Mouse (Mus musculus): ENCODE measurements at regions not wholly inside any gene's neighbourhood (a gene's known extent, or its start where the extent isn't known, plus 50 kb on each side); places are given as distances from the start of the nearest gene placed in this dataset.

DNA sequence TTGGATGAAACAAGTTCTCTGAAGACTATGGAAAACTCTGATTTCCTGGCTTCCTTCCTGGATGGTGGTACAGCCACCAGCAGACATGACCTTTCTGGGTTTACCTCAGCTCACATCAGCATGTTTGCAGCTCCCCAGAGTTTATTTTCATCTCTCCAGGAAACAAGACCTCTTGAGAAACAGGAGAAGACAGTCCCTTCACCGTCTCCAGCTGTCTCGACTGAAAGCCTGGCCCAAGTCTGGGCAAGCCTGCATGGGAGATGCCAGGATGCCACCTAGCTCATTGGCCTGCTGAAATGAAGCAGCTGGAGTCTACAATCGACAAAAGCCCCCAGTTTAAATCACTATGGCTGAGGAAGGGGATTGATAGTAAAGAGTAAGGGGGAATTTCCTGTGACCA lies 131.6 kb upstream of the Zfand5 start:
- H3K4me3 ChIP-seq (ENCODE audit: low read depth, low read length) = no peak overlapping the region
- WGBS = 68% methylated on average over 3 of the region's 3 CpGs
- ATAC-seq (replicated peaks; ENCODE audit: low FRiP score, low TSS enrichment, low read depth) (no peak), DNase-seq (ENCODE audit: low spot score) (peak; percentile 31)
- no peak overlapping the region for H3K27ac ChIP-seq (ENCODE audit: low read depth)
- H3K4me2 ChIP-seq (ENCODE audit: low read length) = no peak overlapping the region
- peaks cover 12% of the 10 kb centered on the region; the same call in 1 of the 2 replicates for H3K4me1 ChIP-seq (replicated peaks; ENCODE audit: control insufficient read depth, insufficient read depth, low read length)
- no peak overlapping the region for H3K9ac ChIP-seq (ENCODE audit: low read length)
- H3K27me3 ChIP-seq (replicated peaks; ENCODE audit: control insufficient read depth, insufficient read depth, low read length) = no peaks in the 10 kb centered on the region
- no peaks in the 10 kb centered on the region for H3K9me3 ChIP-seq (ENCODE audit: control insufficient read depth, low read length)
- no peaks in the 10 kb centered on the region for H3K36me3 ChIP-seq (ENCODE audit: control insufficient read depth, insufficient read depth, low read length)

GRCm38 (mm10) chr19:21138998-21139495 lies 133.0 kb upstream of the Zfand5 start:
- Histone ChIP-seq H3K9me3 (ENCODE audit: control insufficient read depth, low read length) (no peaks in the 10 kb centered on the region), H3K27ac (ENCODE audit: low read depth) (no peak overlapping the region), H3K4me1 (replicated peaks; ENCODE audit: control insufficient read depth, insufficient read depth, low read length) (peaks cover 2% of the 10 kb centered on the region; the same call in 1 of the 2 replicates), H3K4me2 (ENCODE audit: low read length) (no peak overlapping the region), H3K4me3 (ENCODE audit: low read depth, low read length) (no peak overlapping the region), H3K9ac (ENCODE audit: low read length) (no peak overlapping the region), H3K27me3 (replicated peaks; ENCODE audit: control insufficient read depth, insufficient read depth, low read length) (no peaks in the 10 kb centered on the region), H3K36me3 (ENCODE audit: control insufficient read depth, insufficient read depth, low read length) (no peaks in the 10 kb centered on the region)
- WGBS = 77% methylated on average over 8 of the region's 8 CpGs
- ATAC-seq (replicated peaks; ENCODE audit: low FRiP score, low TSS enrichment, low read depth) = no peak
- DNase-seq (ENCODE audit: low spot score) = peak; percentile 48

DNA sequence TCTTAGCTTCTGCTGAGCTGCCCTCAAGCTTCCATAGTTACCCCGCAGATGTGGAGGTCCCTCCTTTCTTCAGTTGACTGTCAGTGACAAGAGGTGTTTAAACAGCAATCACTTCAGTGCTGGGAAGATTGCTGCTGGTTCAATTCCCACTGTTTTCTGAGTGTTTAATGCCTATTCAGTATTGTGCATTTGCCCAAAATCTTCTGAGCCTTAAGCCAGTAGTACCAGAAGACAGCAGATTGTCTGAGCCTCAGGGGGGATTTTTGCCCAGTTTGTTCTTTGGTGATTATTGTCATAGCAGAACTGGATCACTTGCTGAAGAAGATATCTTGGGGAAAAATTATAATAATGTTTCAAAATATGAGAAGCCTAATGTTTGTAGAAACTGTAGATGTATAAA lies 135.3 kb upstream of the Zfand5 start:
- H3K4me2 ChIP-seq (ENCODE audit: low read length) = no peak overlapping the region
- no peak overlapping the region for H3K9ac ChIP-seq (ENCODE audit: low read length)
- no peaks in the 10 kb centered on the region for H3K36me3 ChIP-seq (ENCODE audit: control insufficient read depth, insufficient read depth, low read length)
- 79% methylated on average over 1 of the region's 1 CpGs for WGBS
- no peak for ATAC-seq (replicated peaks; ENCODE audit: low FRiP score, low TSS enrichment, low read depth)
- H3K4me1 ChIP-seq (replicated peaks; ENCODE audit: control insufficient read depth, insufficient read depth, low read length) = no peaks in the 10 kb centered on the region
- H3K27me3 ChIP-seq (replicated peaks; ENCODE audit: control insufficient read depth, insufficient read depth, low read length) = no peaks in the 10 kb centered on the region
- H3K9me3 ChIP-seq (ENCODE audit: control insufficient read depth, low read length) = no peaks in the 10 kb centered on the region
- no peak overlapping the region for H3K4me3 ChIP-seq (ENCODE audit: low read depth, low read length)
- DNase-seq (ENCODE audit: low spot score) = no peak
- H3K27ac ChIP-seq (ENCODE audit: low read depth) = no peak overlapping the region

DNA sequence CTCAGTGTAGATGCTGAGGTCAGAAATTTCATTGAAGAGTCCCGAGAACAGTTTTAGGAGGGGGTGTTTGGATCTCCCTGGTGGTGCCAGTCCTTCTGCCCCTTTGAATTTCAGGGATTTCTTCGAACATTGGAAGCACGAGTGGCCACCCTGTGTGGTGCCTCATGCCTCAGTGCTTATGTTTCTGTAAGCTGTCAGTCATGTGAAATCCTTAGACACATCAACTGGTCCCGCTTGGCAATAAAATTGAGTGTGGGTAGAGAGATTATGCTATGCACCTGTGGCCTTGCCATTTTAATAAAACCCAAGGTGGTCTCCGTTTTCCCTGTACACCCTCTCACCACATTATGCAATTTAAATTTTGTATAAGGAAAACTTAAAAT lies 136.1 kb upstream of the Zfand5 start:
- Histone ChIP-seq H3K27ac (ENCODE audit: low read depth) (no peak overlapping the region), H3K27me3 (replicated peaks; ENCODE audit: control insufficient read depth, insufficient read depth, low read length) (no peaks in the 10 kb centered on the region), H3K4me3 (ENCODE audit: low read depth, low read length) (no peak overlapping the region), H3K36me3 (ENCODE audit: control insufficient read depth, insufficient read depth, low read length) (no peaks in the 10 kb centered on the region), H3K9me3 (ENCODE audit: control insufficient read depth, low read length) (no peaks in the 10 kb centered on the region), H3K4me2 (ENCODE audit: low read length) (no peak overlapping the region), H3K4me1 (replicated peaks; ENCODE audit: control insufficient read depth, insufficient read depth, low read length) (no peaks in the 10 kb centered on the region), H3K9ac (ENCODE audit: low read length) (no peak overlapping the region)
- DNase-seq (ENCODE audit: low spot score) = no peak
- no peak for ATAC-seq (replicated peaks; ENCODE audit: low FRiP score, low TSS enrichment, low read depth)
- WGBS = 71% methylated on average over 5 of the region's 5 CpGs

GRCm38 (mm10) chr19:21135297-21135997 lies 136.6 kb upstream of the Zfand5 start:
- no peaks in the 10 kb centered on the region for H3K9me3 ChIP-seq (ENCODE audit: control insufficient read depth, low read length)
- no peaks in the 10 kb centered on the region for H3K27me3 ChIP-seq (replicated peaks; ENCODE audit: control insufficient read depth, insufficient read depth, low read length)
- no peak overlapping the region for H3K4me2 ChIP-seq (ENCODE audit: low read length)
- no peak overlapping the region for H3K9ac ChIP-seq (ENCODE audit: low read length)
- WGBS = 53% methylated on average over 6 of the region's 6 CpGs
- no peaks in the 10 kb centered on the region for H3K4me1 ChIP-seq (replicated peaks; ENCODE audit: control insufficient read depth, insufficient read depth, low read length)
- DNase-seq (ENCODE audit: low spot score) (no peak), ATAC-seq (replicated peaks; ENCODE audit: low FRiP score, low TSS enrichment, low read depth) (no peak)
- no peak overlapping the region for H3K4me3 ChIP-seq (ENCODE audit: low read depth, low read length)
- no peaks in the 10 kb centered on the region for H3K36me3 ChIP-seq (ENCODE audit: control insufficient read depth, insufficient read depth, low read length)
- no peak overlapping the region for H3K27ac ChIP-seq (ENCODE audit: low read depth)

GRCm38 (mm10) chr19:21129653-21130052 lies 142.4 kb upstream of the Zfand5 start:
- no peak overlapping the region for H3K9ac ChIP-seq (ENCODE audit: low read length)
- H3K4me3 ChIP-seq (ENCODE audit: low read depth, low read length) = no peak overlapping the region
- H3K4me1 ChIP-seq (replicated peaks; ENCODE audit: control insufficient read depth, insufficient read depth, low read length) = no peaks in the 10 kb centered on the region
- no peak overlapping the region for H3K27ac ChIP-seq (ENCODE audit: low read depth)
- WGBS = 90% methylated on average over 5 of the region's 5 CpGs
- ATAC-seq (replicated peaks; ENCODE audit: low FRiP score, low TSS enrichment, low read depth) = no peak
- no peaks in the 10 kb centered on the region for H3K9me3 ChIP-seq (ENCODE audit: control insufficient read depth, low read length)
- no peaks in the 10 kb centered on the region for H3K27me3 ChIP-seq (replicated peaks; ENCODE audit: control insufficient read depth, insufficient read depth, low read length)
- no peaks in the 10 kb centered on the region for H3K36me3 ChIP-seq (ENCODE audit: control insufficient read depth, insufficient read depth, low read length)
- peak; percentile 4 for DNase-seq (ENCODE audit: low spot score)
- H3K4me2 ChIP-seq (ENCODE audit: low read length) = no peak overlapping the region

GRCm38 (mm10) chr19:21127079-21127745 lies 144.9 kb upstream of the Zfand5 start:
- no peak overlapping the region for H3K9ac ChIP-seq (ENCODE audit: low read length)
- no peak overlapping the region for H3K4me3 ChIP-seq (ENCODE audit: low read depth, low read length)
- H3K27me3 ChIP-seq (replicated peaks; ENCODE audit: control insufficient read depth, insufficient read depth, low read length) = no peaks in the 10 kb centered on the region
- WGBS = 80% methylated on average over 8 of the region's 8 CpGs
- no peak for DNase-seq (ENCODE audit: low spot score)
- no peaks in the 10 kb centered on the region for H3K9me3 ChIP-seq (ENCODE audit: control insufficient read depth, low read length)
- H3K4me2 ChIP-seq (ENCODE audit: low read length) = no peak overlapping the region
- H3K36me3 ChIP-seq (ENCODE audit: control insufficient read depth, insufficient read depth, low read length) = no peaks in the 10 kb centered on the region
- H3K4me1 ChIP-seq (replicated peaks; ENCODE audit: control insufficient read depth, insufficient read depth, low read length) = no peaks in the 10 kb centered on the region
- no peak overlapping the region for H3K27ac ChIP-seq (ENCODE audit: low read depth)
- no peak for ATAC-seq (replicated peaks; ENCODE audit: low FRiP score, low TSS enrichment, low read depth)

- H3K27me3 ChIP-seq (replicated peaks; ENCODE audit: control insufficient read depth, insufficient read depth, low read length) = no peaks in the 10 kb centered on the region
- no peak overlapping the region for H3K4me3 ChIP-seq (ENCODE audit: low read depth, low read length)
- DNase-seq (ENCODE audit: low spot score) (no peak), ATAC-seq (replicated peaks; ENCODE audit: low FRiP score, low TSS enrichment, low read depth) (no peak)
- H3K27ac ChIP-seq (ENCODE audit: low read depth) = no peak overlapping the region
- H3K36me3 ChIP-seq (ENCODE audit: control insufficient read depth, insufficient read depth, low read length) = no peaks in the 10 kb centered on the region
- no peak overlapping the region for H3K9ac ChIP-seq (ENCODE audit: low read length)
- no peaks in the 10 kb centered on the region for H3K9me3 ChIP-seq (ENCODE audit: control insufficient read depth, low read length)
- H3K4me1 ChIP-seq (replicated peaks; ENCODE audit: control insufficient read depth, insufficient read depth, low read length) = no peaks in the 10 kb centered on the region
- H3K4me2 ChIP-seq (ENCODE audit: low read length) = no peak overlapping the region
- WGBS = 77% methylated on average over 2 of the region's 2 CpGs
These were observed 145.4 kb upstream of the Zfand5 start for GRCm38 (mm10) chr19:21126670-21127069.

GRCm38 (mm10) chr19:21119477-21119876 lies 152.6 kb upstream of the Zfand5 start:
- Histone ChIP-seq H3K9ac (ENCODE audit: low read length) (no peak overlapping the region), H3K4me2 (ENCODE audit: low read length) (no peak overlapping the region), H3K27me3 (replicated peaks; ENCODE audit: control insufficient read depth, insufficient read depth, low read length) (no peaks in the 10 kb centered on the region), H3K27ac (ENCODE audit: low read depth) (no peak overlapping the region), H3K4me3 (ENCODE audit: low read depth, low read length) (no peak overlapping the region), H3K4me1 (replicated peaks; ENCODE audit: control insufficient read depth, insufficient read depth, low read length) (no peaks in the 10 kb centered on the region), H3K36me3 (ENCODE audit: control insufficient read depth, insufficient read depth, low read length) (no peaks in the 10 kb centered on the region), H3K9me3 (ENCODE audit: control insufficient read depth, low read length) (no peaks in the 10 kb centered on the region)
- WGBS = 81% methylated on average over 6 of the region's 6 CpGs
- ATAC-seq (replicated peaks; ENCODE audit: low FRiP score, low TSS enrichment, low read depth) (no peak), DNase-seq (ENCODE audit: low spot score) (no peak)

Measured in intestine, embryonic 14.5 days (tissue).